Mouse (Mus musculus) effector memory CD4-positive, alpha-beta T cell, adult 5 months (primary cell): Measurements from ENCODE around the gene Osbpl3. TPM values are rescaled to one million over a fixed set of nuclear protein-coding genes. Genes with fewer than 3 reads are reported as not detected.

ENCODE experiments used
- polyA plus RNA-seq: library from polyadenylated mRNA; unstranded; fragments of 100-300 nt; shearing (Covaris generic); gene quantifications from one replicate; pipeline ENCODE4 v1.2.1, GENCODE M21; 2017

Gene Osbpl3
- polyA plus RNA-seq: 71.1 TPM

GRCm38 (mm10) chr6:50455829-50456469 lies at the start of gene Osbpl3:
Osbpl3 (minus strand) TSS chr6:50456201.

DNA sequence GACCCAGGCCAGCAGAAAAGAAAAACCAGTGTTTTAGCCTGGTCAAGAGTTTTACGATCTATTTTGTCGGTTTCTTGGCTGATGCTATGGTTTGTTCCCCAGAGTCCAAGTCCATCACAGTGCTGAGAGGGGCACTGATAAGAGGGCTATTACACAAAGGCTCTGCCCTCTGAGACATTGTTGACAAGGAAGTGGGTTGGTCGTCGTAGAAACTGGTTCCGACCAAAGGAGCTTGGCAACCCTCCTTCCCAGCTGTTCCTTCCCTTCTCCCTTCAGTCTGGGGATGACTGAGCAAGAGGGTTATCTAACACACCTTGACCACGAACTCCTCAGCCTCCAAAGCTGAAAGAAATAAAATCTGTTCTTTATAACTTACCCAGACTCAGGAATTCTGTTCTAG lies 192.3 kb downstream of the Osbpl3 start, which contains the start of gene Gsdme:
Gene Gsdme (minus strand): TSS at position 193 of the 400 bp plus-strand sequence.

Other genes starting within 250 kb of the Osbpl3 start
- gene Gsdme, start 192.3 kb downstream of the Osbpl3 start, polyA plus RNA-seq: 3.5 TPM
- gene Cycs, start 110.3 kb upstream of the Osbpl3 start, polyA plus RNA-seq: 39.0 TPM
- gene 4921507P07Rik, start 140.4 kb upstream of the Osbpl3 start, polyA plus RNA-seq: 0.77 TPM
- not detected for gene Npvf, start 198.2 kb upstream of the Osbpl3 start, polyA plus RNA-seq